Mouse (Mus musculus): ENCODE data around the gene Prkar2b. TPM values are rescaled to one million over a fixed set of nuclear protein-coding genes. Genes with fewer than 3 reads are reported as not detected.

Prkar2b gene
- polyA plus RNA-seq (2012; rRNA removed): 160 and 263 TPM in 2 replicates

DNA sequence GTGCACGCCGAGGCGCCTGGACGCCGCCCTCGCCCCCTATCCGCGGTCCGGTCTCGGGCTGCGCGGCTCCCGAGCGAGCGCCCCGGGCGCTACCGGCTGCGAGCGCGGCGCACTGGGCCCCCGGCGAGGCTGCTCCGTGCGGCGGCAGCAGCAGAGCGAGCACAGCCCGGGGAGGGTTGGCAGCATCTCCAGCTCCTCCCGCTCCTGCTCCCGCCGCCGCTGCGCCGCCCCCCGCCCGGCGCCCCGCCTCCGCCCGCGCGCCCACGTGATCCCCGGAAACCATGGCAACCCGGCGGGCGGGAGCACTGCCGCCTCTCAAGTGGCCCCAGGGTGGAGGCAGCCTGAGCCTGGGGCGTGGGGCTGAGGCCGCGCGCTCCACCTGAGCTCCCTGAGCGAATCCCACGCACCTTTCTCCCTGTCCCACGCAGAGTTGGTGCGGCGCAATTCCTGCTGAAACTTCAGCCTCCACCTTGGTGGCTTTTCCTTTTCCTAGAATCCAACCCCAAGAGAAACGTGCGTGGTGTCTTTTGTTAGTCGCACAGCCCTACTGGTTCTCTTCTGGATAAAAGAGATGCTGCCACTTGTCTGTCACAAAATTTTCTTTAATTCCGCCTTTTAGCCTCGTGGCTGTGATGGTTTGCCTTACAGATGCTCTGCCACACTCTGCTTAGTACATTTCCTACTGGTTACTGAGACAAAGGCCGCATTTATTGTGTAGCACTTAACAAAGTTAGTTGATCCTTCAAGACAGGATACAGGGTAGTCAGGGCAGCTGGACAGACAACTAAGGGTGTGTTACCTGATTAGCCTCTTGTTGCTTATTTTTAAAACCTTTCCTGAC, at the start of gene Prkar2b:
Gene Prkar2b (minus strand): TSS at position 207 of the 841 bp plus-strand sequence.

DNA sequence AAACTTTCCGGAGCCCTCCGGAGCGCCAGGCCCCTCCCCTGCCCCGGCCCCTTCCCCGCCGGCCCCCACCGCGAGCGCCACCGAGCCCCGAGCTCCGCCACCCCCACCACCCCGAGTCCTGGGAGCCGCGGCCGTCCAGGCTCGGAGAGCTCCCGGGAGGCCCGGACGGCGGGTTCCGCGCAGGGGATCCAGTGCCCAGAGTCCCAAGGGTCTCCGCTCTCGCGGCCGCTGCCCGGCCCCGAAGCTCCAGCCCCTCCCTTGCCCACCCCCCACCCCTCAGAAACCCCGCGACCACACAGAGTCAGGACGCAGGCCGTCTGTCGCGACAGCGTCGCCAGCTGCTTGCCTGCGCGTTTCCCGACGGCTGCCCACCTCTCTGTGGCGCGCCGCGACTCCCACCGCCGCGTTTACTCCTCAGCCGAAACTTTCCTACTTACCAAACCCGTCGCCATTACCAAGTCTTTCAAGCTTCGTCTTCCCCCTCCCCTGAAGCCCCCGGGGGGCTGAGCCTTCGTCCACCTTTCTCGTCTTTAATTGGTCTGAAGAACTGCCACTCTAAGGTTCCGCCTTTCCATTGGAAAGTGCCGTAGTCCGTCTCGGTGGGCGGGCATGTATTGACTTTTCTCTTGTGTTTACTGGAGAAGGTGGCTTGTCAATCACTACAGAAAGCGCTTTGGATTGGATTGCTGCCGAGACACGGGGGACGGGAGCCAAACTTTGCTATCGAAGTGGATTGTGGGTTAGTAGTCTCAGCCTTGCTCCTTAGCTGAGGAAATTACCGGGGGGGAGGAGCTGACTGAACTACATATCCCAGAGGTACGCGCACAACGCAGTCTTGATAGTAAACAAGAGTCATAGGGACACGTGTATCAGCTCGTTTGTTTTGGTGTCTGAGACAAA, 111.1 kb downstream of the Prkar2b start, which contains the start of gene Hbp1:
Gene Hbp1 (minus strand): TSS at position 777 of the 900 bp plus-strand sequence.

Other genes with a start within 250 kb of the Prkar2b start
- 71.4 and 96.3 TPM in 2 replicates for gene Hbp1, start 110.8 kb downstream of the Prkar2b start, polyA plus RNA-seq (2012; rRNA removed)
- gene Pik3cg, start 147.4 kb upstream of the Prkar2b start, polyA plus RNA-seq (2012; rRNA removed): 3.2 and 4.1 TPM in 2 replicates

All from ovary, adult 2 months (tissue).